Mouse (Mus musculus): Measurements from ENCODE around the gene Bace2. TPM values are rescaled to one million over a fixed set of nuclear protein-coding genes. Genes with fewer than 3 reads are reported as not detected.

Gene Bace2
- polyA plus RNA-seq, 1 experiment, result not detected

GRCm38 (mm10) chr16:97397945-97398531, 41.5 kb downstream of the Bace2 start:
- H3K9me3 ChIP-seq, result peaks cover 11% of the 10 kb centered on the region
- peaks cover 21% of the 10 kb centered on the region for H3K27me3 ChIP-seq (replicated peaks)
- H3K36me3 ChIP-seq (replicated peaks; ENCODE audit: low read length), result no peaks in the 10 kb centered on the region
- no peak overlapping the region for H3K4me3 ChIP-seq (replicated peaks)
- H3K4me1 ChIP-seq, result peaks cover 35% of the 10 kb centered on the region
- TF ChIP-seq FLI1 (IDR thresholded peaks at IDR 0.05; ENCODE audit: low read length), result no peak
- no peak for TF ChIP-seq GATA1 (IDR thresholded peaks at IDR 0.05; ENCODE audit: borderline replicate concordance, low read length)

- H3K9me3 ChIP-seq, result peaks cover 6% of the 10 kb centered on the region
- peaks cover 23% of the 10 kb centered on the region for H3K27me3 ChIP-seq (replicated peaks)
- no peak overlapping the region for H3K4me3 ChIP-seq (replicated peaks)
- TF ChIP-seq GATA1 (IDR thresholded peaks at IDR 0.05; ENCODE audit: borderline replicate concordance, low read length), result no peak
- no peak for TF ChIP-seq FLI1 (IDR thresholded peaks at IDR 0.05; ENCODE audit: low read length)
- peaks cover 35% of the 10 kb centered on the region for H3K4me1 ChIP-seq
- H3K36me3 ChIP-seq (replicated peaks; ENCODE audit: low read length), result no peaks in the 10 kb centered on the region
Observed at GRCm38 (mm10) chr16:97399991-97400390, 43.4 kb downstream of the Bace2 start.

- TF ChIP-seq FLI1 (IDR thresholded peaks at IDR 0.05; ENCODE audit: low read length) (no peak), GATA1 (IDR thresholded peaks at IDR 0.05; ENCODE audit: borderline replicate concordance, low read length) (no peak)
- Histone ChIP-seq H3K36me3 (replicated peaks; ENCODE audit: low read length) (no peaks in the 10 kb centered on the region), H3K4me3 (replicated peaks) (no peak overlapping the region), H3K4me1 (peaks cover 35% of the 10 kb centered on the region), H3K27me3 (replicated peaks) (peaks cover 27% of the 10 kb centered on the region), H3K9me3 (no peaks in the 10 kb centered on the region)
Observed at GRCm38 (mm10) chr16:97401741-97402140, 45.2 kb downstream of the Bace2 start.

- peaks cover 23% of the 10 kb centered on the region for H3K27me3 ChIP-seq (replicated peaks)
- H3K4me1 ChIP-seq, result peaks cover 35% of the 10 kb centered on the region
- no peaks in the 10 kb centered on the region for H3K36me3 ChIP-seq (replicated peaks; ENCODE audit: low read length)
- H3K9me3 ChIP-seq, result no peaks in the 10 kb centered on the region
- no peak overlapping the region for H3K4me3 ChIP-seq (replicated peaks)
- no peak for TF ChIP-seq FLI1 (IDR thresholded peaks at IDR 0.05; ENCODE audit: low read length)
- TF ChIP-seq GATA1 (IDR thresholded peaks at IDR 0.05; ENCODE audit: borderline replicate concordance, low read length), result no peak
Observed at GRCm38 (mm10) chr16:97402213-97402785, 45.8 kb downstream of the Bace2 start.

- Histone ChIP-seq H3K27me3 (replicated peaks) (peaks cover 22% of the 10 kb centered on the region), H3K36me3 (replicated peaks; ENCODE audit: low read length) (no peaks in the 10 kb centered on the region), H3K4me3 (replicated peaks) (no peak overlapping the region), H3K4me1 (peaks cover 18% of the 10 kb centered on the region), H3K9me3 (no peaks in the 10 kb centered on the region)
- TF ChIP-seq GATA1 (IDR thresholded peaks at IDR 0.05; ENCODE audit: borderline replicate concordance, low read length), result no peak
Observed at GRCm38 (mm10) chr16:97405476-97406012, 49.0 kb downstream of the Bace2 start.

- Histone ChIP-seq H3K9me3 (no peaks in the 10 kb centered on the region), H3K4me3 (replicated peaks) (peak overlapping the region; percentile 69), H3K4me1 (peaks cover 16% of the 10 kb centered on the region), H3K27me3 (replicated peaks) (peaks cover 34% of the 10 kb centered on the region), H3K36me3 (replicated peaks; ENCODE audit: low read length) (no peaks in the 10 kb centered on the region)
- TF ChIP-seq GATA1 (IDR thresholded peaks at IDR 0.05; ENCODE audit: borderline replicate concordance, low read length), result no peak
- TF ChIP-seq FLI1 (IDR thresholded peaks at IDR 0.05; ENCODE audit: low read length), result no peak
Observed at GRCm38 (mm10) chr16:97417896-97418542, 61.5 kb downstream of the Bace2 start.

GRCm38 (mm10) chr16:97418749-97419453, 62.4 kb downstream of the Bace2 start:
- TF ChIP-seq GATA1 (IDR thresholded peaks at IDR 0.05; ENCODE audit: borderline replicate concordance, low read length) (no peak), FLI1 (IDR thresholded peaks at IDR 0.05; ENCODE audit: low read length) (no peak)
- H3K9me3 ChIP-seq, result no peaks in the 10 kb centered on the region
- H3K4me1 ChIP-seq, result peaks cover 21% of the 10 kb centered on the region
- H3K4me3 ChIP-seq (replicated peaks), result no peak overlapping the region
- H3K27me3 ChIP-seq (replicated peaks), result peaks cover 34% of the 10 kb centered on the region
- H3K36me3 ChIP-seq (replicated peaks; ENCODE audit: low read length), result no peaks in the 10 kb centered on the region

- Histone ChIP-seq H3K9me3 (no peaks in the 10 kb centered on the region), H3K36me3 (replicated peaks; ENCODE audit: low read length) (no peaks in the 10 kb centered on the region), H3K27me3 (replicated peaks) (peaks cover 37% of the 10 kb centered on the region), H3K4me3 (replicated peaks) (no peak overlapping the region), H3K4me1 (peaks cover 22% of the 10 kb centered on the region)
- TF ChIP-seq FLI1 (IDR thresholded peaks at IDR 0.05; ENCODE audit: low read length) (no peak), GATA1 (IDR thresholded peaks at IDR 0.05; ENCODE audit: borderline replicate concordance, low read length) (no peak)
Observed at GRCm38 (mm10) chr16:97421671-97422070, 65.1 kb downstream of the Bace2 start.

GRCm38 (mm10) chr16:97423627-97424026, 67.1 kb downstream of the Bace2 start:
- H3K36me3 ChIP-seq (replicated peaks; ENCODE audit: low read length), result no peaks in the 10 kb centered on the region
- no peaks in the 10 kb centered on the region for H3K9me3 ChIP-seq
- TF ChIP-seq GATA1 (IDR thresholded peaks at IDR 0.05; ENCODE audit: borderline replicate concordance, low read length), result no peak
- no peak for TF ChIP-seq FLI1 (IDR thresholded peaks at IDR 0.05; ENCODE audit: low read length)
- peaks cover 38% of the 10 kb centered on the region for H3K27me3 ChIP-seq (replicated peaks)
- peaks cover 11% of the 10 kb centered on the region for H3K4me1 ChIP-seq
- no peak overlapping the region for H3K4me3 ChIP-seq (replicated peaks)

Measured in megakaryocyte, embryonic 14.5 days (primary cell).